13 mouse cellular contexts compared by ENCODE assay signal in genomic region chr7:35922582-35922981, GRCm38 (mm10).
A peak's percentile ranks its signal among the peaks of the same experiment; 100 is the strongest.
DNase-seq lines count a peak whose midpoint lies in the region; ATAC-seq lines count a peak whose summit lies in the region.
"Had no signal": no experiment of that assay in that cellular context is flagged by ENCODE, and none has a peak within 500 bp of the region (broad histone marks: within the 10 kb centered on the region; RNA-seq: fewer than 3 reads in every experiment).

No protein-coding gene starts in this region.

- H3K9me3 ChIP-seq in heart, embryonic 12.5 days (replicated peaks) = peaks cover 12% of the 10 kb centered on the region
- no peaks in the 10 kb centered on the region for H3K9me3 ChIP-seq in lung, embryonic 15.5 days
- no peaks in the 10 kb centered on the region for H3K9me3 ChIP-seq in hindbrain, embryonic 15.5 days
- no peaks in the 10 kb centered on the region for H3K9me3 ChIP-seq in midbrain, embryonic 16.5 days (replicated peaks; ENCODE audit: control insufficient read depth, low read length, poor library complexity, severe bottlenecking)
- H3K9me3 ChIP-seq: intestine, embryonic 15.5 days had no signal

- no peak overlapping the region for H3K9ac ChIP-seq in heart, embryonic 12.5 days
- H3K9ac ChIP-seq in lung, embryonic 15.5 days = no peak overlapping the region
- H3K9ac ChIP-seq in hindbrain, embryonic 15.5 days = no peak overlapping the region
- no peak overlapping the region for H3K9ac ChIP-seq in midbrain, embryonic 16.5 days (ENCODE audit: low read depth, low read length)
- H3K9ac ChIP-seq: intestine, embryonic 15.5 days; liver, embryonic 13.5 days had no signal

- peaks cover 35% of the 10 kb centered on the region for H3K27me3 ChIP-seq in heart, embryonic 12.5 days (replicated peaks)
- peaks cover 16% of the 10 kb centered on the region; the same call in 1 of the 2 replicates for H3K27me3 ChIP-seq in lung, embryonic 15.5 days
- H3K27me3 ChIP-seq in hindbrain, embryonic 15.5 days = peaks cover 3% of the 10 kb centered on the region; the same call in 1 of the 2 replicates
- H3K27me3 ChIP-seq in midbrain, embryonic 16.5 days (ENCODE audit: control insufficient read depth, insufficient read depth, low read depth, low read length) = no peaks in the 10 kb centered on the region
- H3K27me3 ChIP-seq: intestine, embryonic 15.5 days had no signal

- ATAC-seq in heart, embryonic 12.5 days (ENCODE audit: insufficient number of reproducible peaks, low FRiP score) = no peak
- no peak for ATAC-seq in lung, embryonic 15.5 days (ENCODE audit: borderline replicate concordance, extremely low read depth, low FRiP score, low TSS enrichment)
- ATAC-seq in hindbrain, embryonic 15.5 days (ENCODE audit: low FRiP score, low read depth) = no peak
- no peak for ATAC-seq in midbrain, embryonic 16.5 days
- ATAC-seq: intestine, embryonic 15.5 days had no signal

- no peak for DNase-seq in heart, adult 9 months (ENCODE audit: low spot score in 2 of 2)
- DNase-seq in lung, postnatal 10 days = no peak
- no peak for DNase-seq in embryo, embryonic 10 days (ENCODE audit: low spot score)
- no peak for DNase-seq in c-Kit-positive CD71-positive TER-119-positive erythroid progenitor cells, embryonic 14.5 days (ENCODE audit: low spot score)
- DNase-seq: cerebellum, adult 18-20 months; gastrocnemius, postnatal 25 days; liver, embryonic 13.5 days had no signal

- WGBS in heart, embryonic 12.5 days = 17% methylated on average over 9 of the region's 9 CpGs
- WGBS in lung, embryonic 15.5 days = 14% methylated on average over 9 of the region's 9 CpGs
- 35% methylated on average over 9 of the region's 9 CpGs for WGBS in hindbrain, embryonic 15.5 days
- WGBS in midbrain, embryonic 16.5 days = 33% methylated on average over 9 of the region's 9 CpGs

- peak overlapping the region; percentile 10; the same call in 1 of the 2 replicates for H3K4me3 ChIP-seq in heart, embryonic 12.5 days
- peak overlapping the region; percentile 7; the same call in 1 of the 2 replicates for H3K4me3 ChIP-seq in lung, embryonic 15.5 days
- no peak overlapping the region for H3K4me3 ChIP-seq in hindbrain, embryonic 15.5 days
- no peak overlapping the region for H3K4me3 ChIP-seq in midbrain, embryonic 16.5 days (ENCODE audit: low read depth, low read length)
- H3K4me3 ChIP-seq: intestine, embryonic 15.5 days; liver, embryonic 13.5 days had no signal

- 0 out of 2 replicates have a peak, but pooled peaks cover 5% of the 10 kb centered on the region for H3K4me1 ChIP-seq in heart, embryonic 12.5 days (replicated peaks)
- peaks cover 22% of the 10 kb centered on the region for H3K4me1 ChIP-seq in lung, embryonic 15.5 days
- H3K4me1 ChIP-seq in hindbrain, embryonic 15.5 days (replicated peaks) = peaks cover 20% of the 10 kb centered on the region
- H3K4me1 ChIP-seq in midbrain, embryonic 16.5 days (ENCODE audit: control insufficient read depth, insufficient read depth, low read length) = no peaks in the 10 kb centered on the region
- H3K4me1 ChIP-seq: intestine, embryonic 15.5 days; liver, embryonic 13.5 days had no signal

- peak overlapping the region; percentile 56 for H3K4me2 ChIP-seq in heart, embryonic 12.5 days
- peak overlapping the region; percentile 44 for H3K4me2 ChIP-seq in lung, embryonic 15.5 days
- H3K4me2 ChIP-seq in hindbrain, embryonic 15.5 days = peak overlapping the region; percentile 36
- peak overlapping the region; percentile 13 for H3K4me2 ChIP-seq in midbrain, embryonic 16.5 days (ENCODE audit: low read length)
- H3K4me2 ChIP-seq: intestine, embryonic 15.5 days; liver, embryonic 13.5 days had no signal

- no peak overlapping the region for H3K27ac ChIP-seq in heart, embryonic 12.5 days (ENCODE audit: poor library complexity, severe bottlenecking)
- no peak overlapping the region for H3K27ac ChIP-seq in lung, embryonic 15.5 days
- H3K27ac ChIP-seq in hindbrain, embryonic 15.5 days (replicated peaks) = no peak overlapping the region
- no peak overlapping the region for H3K27ac ChIP-seq in midbrain, embryonic 16.5 days (ENCODE audit: low read length)
- H3K27ac ChIP-seq: intestine, embryonic 15.5 days; liver, embryonic 13.5 days; stomach, postnatal 0 days had no signal

- no peaks in the 10 kb centered on the region for H3K36me3 ChIP-seq in heart, embryonic 12.5 days
- no peaks in the 10 kb centered on the region for H3K36me3 ChIP-seq in lung, embryonic 15.5 days
- no peaks in the 10 kb centered on the region for H3K36me3 ChIP-seq in hindbrain, embryonic 15.5 days
- H3K36me3 ChIP-seq in midbrain, embryonic 16.5 days (ENCODE audit: control insufficient read depth, insufficient read depth, low read length) = no peaks in the 10 kb centered on the region
- H3K36me3 ChIP-seq: intestine, embryonic 15.5 days; liver, embryonic 13.5 days had no signal

Comparison
In these comparisons a context has a peak if more than half of its experiments do, and no peak if none do; other contexts are left out.
1. H3K4me3 ChIP-seq: peak in heart, embryonic 12.5 days (single experiment) and lung, embryonic 15.5 days (single experiment); none in hindbrain, embryonic 15.5 days (single experiment) and midbrain, embryonic 16.5 days (single experiment).
2. Peak in every context shown above with its lines, with median percentiles within 50 percentile points of each other: H3K4me2 ChIP-seq.